Mouse (Mus musculus): ENCODE results near the gene Ano2. TPM values are rescaled to one million over a fixed set of nuclear protein-coding genes. Genes with fewer than 3 reads are reported as not detected.

The Ano2 gene
- polyA plus RNA-seq (2012; rRNA removed) = 1.4 and 1.7 TPM in 2 replicates

GRCm38 (mm10) chr6:125690057-125690703 lies at the start of gene Ano2:
Ano2 (plus strand) TSS chr6:125690419.
- peak in 1 of 2 experiments; percentile 4 for DNase-seq (ENCODE audit: extremely low spot score in 1 of 2, low spot score in 1 of 2)

GRCm38 (mm10) chr6:125640486-125640885 lies 49.7 kb upstream of the Ano2 start:
- no peak for DNase-seq (ENCODE audit: extremely low spot score in 1 of 2, low spot score in 1 of 2)

- DNase-seq (ENCODE audit: extremely low spot score in 1 of 2, low spot score in 1 of 2) = peak; percentile 37 to 63
Observed at GRCm38 (mm10) chr6:125641146-125641545, 49.1 kb upstream of the Ano2 start.

GRCm38 (mm10) chr6:125648964-125649363 lies 41.3 kb upstream of the Ano2 start:
- DNase-seq (ENCODE audit: extremely low spot score in 1 of 2, low spot score in 1 of 2) = no peak

- DNase-seq (ENCODE audit: extremely low spot score in 1 of 2, low spot score in 1 of 2) = no peak
Observed at GRCm38 (mm10) chr6:125651335-125651734, 38.9 kb upstream of the Ano2 start.

GRCm38 (mm10) chr6:125653416-125653815 lies 36.8 kb upstream of the Ano2 start:
- DNase-seq (ENCODE audit: extremely low spot score in 1 of 2, low spot score in 1 of 2) = no peak

- DNase-seq (ENCODE audit: extremely low spot score in 1 of 2, low spot score in 1 of 2) = no peak
Observed at GRCm38 (mm10) chr6:125656921-125657320, 33.3 kb upstream of the Ano2 start.

GRCm38 (mm10) chr6:125657966-125658365 lies 32.3 kb upstream of the Ano2 start:
- DNase-seq (ENCODE audit: extremely low spot score in 1 of 2, low spot score in 1 of 2) = no peak

- DNase-seq (ENCODE audit: extremely low spot score in 1 of 2, low spot score in 1 of 2) = peak in 1 of 2 experiments; percentile 80
Observed at GRCm38 (mm10) chr6:125661106-125661877, 28.9 kb upstream of the Ano2 start.

- DNase-seq (ENCODE audit: extremely low spot score in 1 of 2, low spot score in 1 of 2) = no peak
Observed at GRCm38 (mm10) chr6:125663906-125664305, 26.3 kb upstream of the Ano2 start.

- DNase-seq (ENCODE audit: extremely low spot score in 1 of 2, low spot score in 1 of 2) = no peak
Observed at GRCm38 (mm10) chr6:125671835-125672234, 18.4 kb upstream of the Ano2 start.

GRCm38 (mm10) chr6:125678492-125678891 lies 11.7 kb upstream of the Ano2 start:
- DNase-seq (ENCODE audit: extremely low spot score in 1 of 2, low spot score in 1 of 2) = no peak

GRCm38 (mm10) chr6:125680613-125681012 lies 9.6 kb upstream of the Ano2 start:
- no peak for DNase-seq (ENCODE audit: extremely low spot score in 1 of 2, low spot score in 1 of 2)

GRCm38 (mm10) chr6:125685420-125685819 lies 4.8 kb upstream of the Ano2 start:
- no peak for DNase-seq (ENCODE audit: extremely low spot score in 1 of 2, low spot score in 1 of 2)

- no peak for DNase-seq (ENCODE audit: extremely low spot score in 1 of 2, low spot score in 1 of 2)
Observed at GRCm38 (mm10) chr6:125687986-125688385, 2.2 kb upstream of the Ano2 start.

GRCm38 (mm10) chr6:125701146-125701545 lies 10.9 kb downstream of the Ano2 start:
- no peak for DNase-seq (ENCODE audit: extremely low spot score in 1 of 2, low spot score in 1 of 2)

- peak; percentile 38 to 63 for DNase-seq (ENCODE audit: extremely low spot score in 1 of 2, low spot score in 1 of 2)
Observed at GRCm38 (mm10) chr6:125711261-125711660, 21.0 kb downstream of the Ano2 start.

- DNase-seq (ENCODE audit: extremely low spot score in 1 of 2, low spot score in 1 of 2) = no peak
Observed at GRCm38 (mm10) chr6:125726408-125726807, 36.2 kb downstream of the Ano2 start.

- DNase-seq (ENCODE audit: extremely low spot score in 1 of 2, low spot score in 1 of 2) = no peak
Observed at GRCm38 (mm10) chr6:125727484-125727911, 37.3 kb downstream of the Ano2 start.

- DNase-seq (ENCODE audit: extremely low spot score in 1 of 2, low spot score in 1 of 2) = no peak
Observed at GRCm38 (mm10) chr6:125729471-125729870, 39.3 kb downstream of the Ano2 start.

- no peak for DNase-seq (ENCODE audit: extremely low spot score in 1 of 2, low spot score in 1 of 2)
Observed at GRCm38 (mm10) chr6:125729986-125730535, 39.8 kb downstream of the Ano2 start.

Data from frontal cortex, adult 2 months (tissue).